Mouse (Mus musculus) neural tube, embryonic 12.5 days (tissue): ENCODE results near the gene Il1r1. TPM values are rescaled to one million over a fixed set of nuclear protein-coding genes. Genes with fewer than 3 reads are reported as not detected.
"Not testable (repeated sequence)": the region's sequence is repeated elsewhere in the genome, so short reads cannot be mapped to it uniquely, and the experiment has no call there.

ENCODE experiments used
- ATAC-seq: fragments of 200-750 bp; cut with Nextera tagmentation; 2 replicates; pipeline ENCODE4 v1.8.0; 2017; ENCODE audit warnings: low read depth, mild to moderate bottlenecking, moderate TSS enrichment, moderate library complexity; ENCODE audit not compliant: low FRiP score
- H3K27ac ChIP-seq: fragments of 300-500 bp; sonication (generic); 2 replicates; pipeline ENCODE4 v1.5.1; 2016
- H3K27me3 ChIP-seq: fragments of 300-500 bp; sonication (generic); replicated peaks from 2 replicates; pipeline ENCODE4 v1.6.1; 2016; ENCODE audit warnings: mild to moderate bottlenecking
- H3K36me3 ChIP-seq: fragments of 300-500 bp; sonication (generic); 2 replicates; pipeline ENCODE4 v1.6.1; 2016; ENCODE audit warnings: mild to moderate bottlenecking
- H3K4me1 ChIP-seq: fragments of 300-500 bp; sonication (generic); 2 replicates; pipeline ENCODE4 v1.6.1; 2016
- H3K4me2 ChIP-seq: fragments of 300-500 bp; sonication (generic); replicated peaks from 2 replicates; pipeline ENCODE4 v1.6.1; 2016; ENCODE audit warnings: mild to moderate bottlenecking
- H3K4me3 ChIP-seq: fragments of 300-500 bp; sonication (generic); 2 replicates; pipeline ENCODE4 v1.5.1; 2016
- H3K9ac ChIP-seq: fragments of 300-500 bp; sonication (generic); 2 replicates; pipeline ENCODE4 v1.6.1; 2016; ENCODE audit warnings: mild to moderate bottlenecking
- H3K9me3 ChIP-seq: fragments of 300-500 bp; sonication (generic); 2 replicates; pipeline ENCODE4 v1.6.1; 2016; ENCODE audit warnings: mild to moderate bottlenecking
- WGBS: fragments of 180-500 bp; shearing (Covaris S2); methylation state at CpG from one replicate; pipeline ENCODE4 v1.1.7; 2016; 5-methylcytosine and 5-hydroxymethylcytosine counted together
- polyA plus RNA-seq: library from polyadenylated mRNA; unstranded; fragments of >200 nt; fragmentation: Nextera tagmentation; extraction: Ambion mirVana; gene quantifications from 2 replicates; pipeline ENCODE4 v1.2.1, GENCODE M21; 2016

Gene Il1r1
- polyA plus RNA-seq, 1 experiment from 2014 or later, result 0.66 TPM

DNA sequence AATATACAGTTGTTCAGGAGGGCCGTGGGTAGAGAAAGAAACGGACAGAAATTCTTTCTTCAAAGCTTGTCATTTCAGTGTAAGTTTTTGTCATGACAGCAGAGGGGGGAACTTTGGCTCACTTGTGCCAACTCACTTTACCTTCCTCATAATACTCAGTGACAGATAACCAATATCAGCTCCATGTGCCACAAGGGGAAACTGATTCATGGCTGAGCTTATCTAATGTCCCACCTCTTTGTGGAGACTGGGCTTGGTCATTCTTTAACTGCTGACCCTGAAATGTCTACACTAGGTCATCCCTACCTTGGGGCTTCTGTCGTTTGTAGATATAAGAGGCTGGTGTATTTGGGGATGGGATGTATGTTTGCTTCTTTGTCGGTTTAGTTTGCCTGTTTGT is 53.1 kb downstream of the Il1r1 start:
- 92% methylated on average over 4 of the region's 4 CpGs for WGBS
- Histone ChIP-seq H3K4me3 (no peak overlapping the region), H3K9me3 (no peaks in the 10 kb centered on the region), H3K27me3 (no peaks in the 10 kb centered on the region), H3K4me1 (no peaks in the 10 kb centered on the region), H3K27ac (no peak overlapping the region), H3K4me2 (no peak overlapping the region), H3K9ac (no peak overlapping the region), H3K36me3 (no peaks in the 10 kb centered on the region)
- no peak for ATAC-seq

DNA sequence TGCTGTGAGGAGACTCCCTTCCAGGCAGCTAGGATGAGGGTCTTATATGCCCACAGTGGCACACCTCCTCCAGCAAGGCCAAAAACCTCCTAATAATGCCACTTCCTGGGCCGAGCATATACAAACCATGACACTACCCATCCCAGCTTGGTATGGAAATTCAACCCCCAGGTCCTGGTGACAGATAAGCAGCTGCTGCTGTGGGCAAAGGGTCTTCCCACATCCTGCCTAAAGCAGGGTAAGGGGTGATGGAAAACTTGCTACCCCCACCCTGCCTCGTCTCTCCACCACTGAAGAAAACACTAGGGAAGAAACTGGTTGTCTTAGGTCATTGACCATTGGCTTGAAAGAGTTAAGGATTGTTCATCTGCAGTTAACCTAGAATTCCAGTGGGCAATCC is 53.8 kb downstream of the Il1r1 start:
- Histone ChIP-seq H3K27me3 (no peaks in the 10 kb centered on the region), H3K4me1 (no peaks in the 10 kb centered on the region), H3K4me2 (no peak overlapping the region), H3K9me3 (no peaks in the 10 kb centered on the region), H3K4me3 (no peak overlapping the region), H3K27ac (no peak overlapping the region), H3K9ac (no peak overlapping the region), H3K36me3 (no peaks in the 10 kb centered on the region)
- no peak for ATAC-seq
- WGBS, result 94% methylated on average over 2 of the region's 2 CpGs

DNA sequence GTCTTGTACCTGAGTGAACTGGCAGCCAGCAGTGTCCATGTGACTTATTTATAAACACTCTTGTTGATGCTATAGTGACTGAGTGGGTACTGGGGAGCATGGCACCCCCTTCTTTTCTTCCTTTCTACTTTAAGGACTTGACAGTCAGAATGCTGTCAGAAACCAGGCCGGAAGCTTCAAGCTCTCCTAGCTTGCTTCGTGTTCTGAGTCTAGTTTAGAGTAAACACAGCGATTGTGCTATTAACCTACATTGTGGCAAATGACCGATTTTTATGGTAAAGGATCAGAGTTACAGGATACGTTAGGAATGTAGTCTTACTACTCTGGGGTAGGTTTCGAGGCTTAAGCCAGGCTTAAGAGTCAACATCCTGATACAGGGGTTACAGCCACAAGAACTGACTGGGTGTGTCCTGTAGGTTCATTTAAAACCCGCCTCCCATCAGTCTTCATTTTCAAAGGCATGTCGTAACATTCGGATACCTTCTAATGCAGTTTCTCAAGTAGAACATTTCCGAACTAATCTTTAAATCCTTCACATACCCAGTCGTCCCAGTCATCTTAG is 54.4 kb downstream of the Il1r1 start:
- H3K27ac ChIP-seq, result no peak overlapping the region
- no peak for ATAC-seq
- WGBS, result 88% methylated on average over 11 of the region's 11 CpGs
- H3K9ac ChIP-seq, result no peak overlapping the region
- no peaks in the 10 kb centered on the region for H3K36me3 ChIP-seq
- no peaks in the 10 kb centered on the region for H3K9me3 ChIP-seq
- H3K4me3 ChIP-seq, result no peak overlapping the region
- H3K4me1 ChIP-seq, result no peaks in the 10 kb centered on the region
- no peak overlapping the region for H3K4me2 ChIP-seq
- H3K27me3 ChIP-seq, result no peaks in the 10 kb centered on the region

DNA sequence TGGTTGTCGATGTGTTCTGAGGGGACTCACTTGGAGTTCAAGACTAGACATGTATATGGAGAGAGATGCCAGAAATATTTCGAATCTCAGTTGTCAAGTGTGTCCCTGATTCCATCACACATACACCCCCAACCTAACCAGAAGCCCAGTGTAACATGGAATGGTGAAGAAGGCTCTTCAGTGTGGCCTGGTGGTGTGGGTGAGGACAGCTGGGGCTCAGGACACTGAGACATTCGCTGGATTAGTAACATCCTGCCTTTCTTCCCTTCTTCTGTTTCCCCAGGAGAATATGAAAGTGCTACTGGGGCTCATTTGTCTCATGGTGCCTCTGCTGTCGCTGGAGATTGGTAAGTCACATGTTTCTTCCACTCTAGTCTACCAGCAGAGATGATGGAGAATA is 57.1 kb downstream of the Il1r1 start:
- Histone ChIP-seq H3K4me1 (no peaks in the 10 kb centered on the region), H3K4me3 (no peak overlapping the region), H3K9me3 (no peaks in the 10 kb centered on the region), H3K27me3 (no peaks in the 10 kb centered on the region), H3K4me2 (no peak overlapping the region), H3K9ac (no peak overlapping the region), H3K36me3 (no peaks in the 10 kb centered on the region), H3K27ac (no peak overlapping the region)
- WGBS, result 88% methylated on average over 4 of the region's 4 CpGs
- ATAC-seq, result no peak

- 88% methylated on average over 3 of the region's 3 CpGs for WGBS
- Histone ChIP-seq H3K27ac (no peak overlapping the region), H3K36me3 (no peaks in the 10 kb centered on the region), H3K27me3 (no peaks in the 10 kb centered on the region), H3K4me2 (no peak overlapping the region), H3K4me3 (no peak overlapping the region), H3K9ac (no peak overlapping the region), H3K4me1 (no peaks in the 10 kb centered on the region), H3K9me3 (no peaks in the 10 kb centered on the region)
- ATAC-seq, result no peak
Measured at GRCm38 (mm10) chr1:40282394-40282793, 57.5 kb downstream of the Il1r1 start.

DNA sequence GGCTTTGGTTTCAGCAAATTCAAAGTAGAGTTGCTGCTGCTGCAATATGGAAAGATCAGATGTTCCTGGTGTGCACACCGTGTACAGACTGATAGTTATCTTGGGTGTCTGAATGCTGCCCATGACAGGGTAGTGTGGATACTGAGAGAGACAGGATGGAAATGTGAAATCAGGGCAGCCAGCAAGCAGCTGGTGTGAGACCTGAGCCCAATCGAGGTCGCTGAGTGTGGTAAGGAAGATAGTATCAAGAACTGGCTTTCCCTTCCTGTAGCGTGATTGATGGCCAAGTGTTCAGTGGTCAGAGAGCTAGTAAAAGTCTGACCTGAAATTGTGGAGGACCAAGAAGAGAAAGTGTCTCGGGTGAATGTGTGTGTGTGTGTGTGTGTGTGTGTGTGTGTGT is 59.1 kb downstream of the Il1r1 start:
- no peaks in the 10 kb centered on the region for H3K36me3 ChIP-seq
- no peak for ATAC-seq
- H3K27ac ChIP-seq, result no peak overlapping the region
- WGBS, result 83% methylated on average over 5 of the region's 5 CpGs
- H3K4me3 ChIP-seq, result no peak overlapping the region
- H3K4me2 ChIP-seq, result no peak overlapping the region
- no peak overlapping the region for H3K9ac ChIP-seq
- H3K27me3 ChIP-seq, result no peaks in the 10 kb centered on the region
- no peaks in the 10 kb centered on the region for H3K4me1 ChIP-seq
- H3K9me3 ChIP-seq, result no peaks in the 10 kb centered on the region

DNA sequence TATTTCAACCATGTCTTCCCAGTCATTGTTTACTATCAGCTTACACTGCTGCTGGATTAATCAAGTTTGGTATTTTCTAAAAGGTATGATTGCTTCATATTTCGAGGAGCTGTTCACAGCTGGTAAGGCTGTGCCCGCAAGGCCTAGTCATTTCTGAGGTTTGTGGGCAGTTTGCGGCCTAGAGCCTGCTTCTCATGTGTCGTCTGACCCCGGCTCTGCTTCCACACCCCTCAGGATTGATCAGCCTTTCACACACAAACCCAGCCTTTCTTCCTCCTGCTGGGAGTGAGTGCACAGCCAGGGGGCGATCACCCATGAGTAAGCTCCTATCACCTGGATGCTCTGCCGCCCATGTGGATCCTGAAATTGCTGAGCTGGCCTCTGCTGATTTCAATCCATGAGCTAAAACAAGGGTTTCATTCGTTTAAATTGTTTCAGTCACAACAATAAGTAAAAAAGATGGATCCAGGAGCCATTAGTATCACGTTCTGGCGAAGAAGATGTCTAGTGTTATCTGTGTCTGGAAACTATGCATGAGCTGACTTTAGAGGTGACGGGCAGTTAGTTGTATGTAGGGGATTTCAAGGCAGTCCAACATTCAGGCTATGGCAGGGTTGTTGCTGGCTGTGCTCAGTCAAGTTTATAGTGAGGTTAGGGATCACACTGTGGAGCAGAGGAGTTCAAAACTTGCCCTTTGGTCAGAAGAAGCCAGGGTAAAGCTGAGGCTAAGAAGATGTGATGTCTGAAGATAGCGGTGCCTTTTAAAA is 65.8 kb downstream of the Il1r1 start:
- H3K4me1 ChIP-seq, result no peaks in the 10 kb centered on the region
- H3K36me3 ChIP-seq, result no peaks in the 10 kb centered on the region
- H3K27ac ChIP-seq, result no peak overlapping the region
- H3K9me3 ChIP-seq, result no peaks in the 10 kb centered on the region
- WGBS, result 78% methylated on average over 12 of the region's 12 CpGs
- no peak for ATAC-seq
- no peak overlapping the region for H3K4me2 ChIP-seq
- no peak overlapping the region for H3K9ac ChIP-seq
- H3K27me3 ChIP-seq, result no peaks in the 10 kb centered on the region
- no peak overlapping the region for H3K4me3 ChIP-seq

DNA sequence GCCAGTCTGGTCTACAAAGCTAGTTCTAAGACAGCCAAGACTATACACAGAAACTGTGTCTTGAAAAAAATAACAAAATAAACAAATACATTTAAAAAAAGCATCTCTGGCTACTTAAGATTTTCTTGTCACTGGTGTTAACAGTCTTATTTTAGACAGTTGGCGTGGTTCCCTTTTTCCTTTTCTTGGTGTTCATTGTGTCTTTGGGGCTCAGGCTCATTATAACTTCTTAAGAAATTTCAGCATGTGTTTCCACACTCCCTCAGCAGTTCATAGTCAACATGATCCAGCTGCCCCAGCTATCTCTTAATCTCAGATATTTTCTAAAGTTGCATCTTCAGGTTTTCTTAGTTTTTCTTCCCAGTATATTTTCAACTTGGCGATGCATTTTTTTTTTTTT is 67.4 kb downstream of the Il1r1 start:
- no peak overlapping the region for H3K4me2 ChIP-seq
- no peak overlapping the region for H3K9ac ChIP-seq
- H3K27me3 ChIP-seq, result no peaks in the 10 kb centered on the region
- WGBS, result 94% methylated on average over 2 of the region's 2 CpGs
- no peak for ATAC-seq
- no peak overlapping the region for H3K4me3 ChIP-seq
- H3K4me1 ChIP-seq, result no peaks in the 10 kb centered on the region
- H3K36me3 ChIP-seq, result no peaks in the 10 kb centered on the region
- H3K27ac ChIP-seq, result no peak overlapping the region
- no peaks in the 10 kb centered on the region for H3K9me3 ChIP-seq

- no peaks in the 10 kb centered on the region for H3K36me3 ChIP-seq
- H3K9ac ChIP-seq, result no peak overlapping the region
- H3K4me3 ChIP-seq, result no peak overlapping the region
- no peaks in the 10 kb centered on the region for H3K9me3 ChIP-seq
- no peak overlapping the region for H3K27ac ChIP-seq
- no peaks in the 10 kb centered on the region for H3K27me3 ChIP-seq
- ATAC-seq, result no peak
- WGBS, result 94% methylated on average over 7 of the region's 7 CpGs
- H3K4me1 ChIP-seq, result no peaks in the 10 kb centered on the region
- no peak overlapping the region for H3K4me2 ChIP-seq
Measured at GRCm38 (mm10) chr1:40293891-40294290, 69.0 kb downstream of the Il1r1 start.

GRCm38 (mm10) chr1:40294824-40295223 is 69.9 kb downstream of the Il1r1 start:
- Histone ChIP-seq H3K27me3 (no peaks in the 10 kb centered on the region), H3K4me2 (no peak overlapping the region), H3K27ac (no peak overlapping the region), H3K9me3 (no peaks in the 10 kb centered on the region), H3K4me1 (no peaks in the 10 kb centered on the region), H3K36me3 (no peaks in the 10 kb centered on the region), H3K4me3 (no peak overlapping the region), H3K9ac (no peak overlapping the region)
- ATAC-seq, result no peak
- WGBS, result 85% methylated on average over 9 of the region's 9 CpGs

DNA sequence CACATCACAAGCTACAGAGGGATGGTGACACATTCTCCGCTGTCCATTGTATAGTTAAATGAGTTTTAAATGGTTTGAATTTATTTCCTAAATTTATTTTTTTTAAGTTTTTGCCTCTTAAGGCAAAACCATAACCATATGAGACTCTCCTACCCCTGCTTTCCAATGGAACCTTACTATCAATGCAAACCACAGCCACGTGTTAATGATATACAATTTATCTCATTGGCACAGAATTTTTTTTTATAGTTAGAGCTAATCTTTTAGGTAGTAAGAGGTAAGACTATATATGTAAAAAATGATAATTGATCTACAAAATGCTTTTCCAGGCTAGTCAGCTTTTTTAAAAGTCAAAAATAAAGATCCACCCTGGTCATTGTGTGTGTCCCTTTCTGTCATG is 73.2 kb downstream of the Il1r1 start:
- Histone ChIP-seq H3K4me3 (no peak overlapping the region), H3K4me1 (no peaks in the 10 kb centered on the region), H3K9me3 (no peaks in the 10 kb centered on the region), H3K27ac (no peak overlapping the region), H3K36me3 (no peaks in the 10 kb centered on the region), H3K4me2 (no peak overlapping the region), H3K9ac (no peak overlapping the region), H3K27me3 (no peaks in the 10 kb centered on the region)
- ATAC-seq, result no peak
- WGBS, result 88% methylated on average over 2 of the region's 2 CpGs

DNA sequence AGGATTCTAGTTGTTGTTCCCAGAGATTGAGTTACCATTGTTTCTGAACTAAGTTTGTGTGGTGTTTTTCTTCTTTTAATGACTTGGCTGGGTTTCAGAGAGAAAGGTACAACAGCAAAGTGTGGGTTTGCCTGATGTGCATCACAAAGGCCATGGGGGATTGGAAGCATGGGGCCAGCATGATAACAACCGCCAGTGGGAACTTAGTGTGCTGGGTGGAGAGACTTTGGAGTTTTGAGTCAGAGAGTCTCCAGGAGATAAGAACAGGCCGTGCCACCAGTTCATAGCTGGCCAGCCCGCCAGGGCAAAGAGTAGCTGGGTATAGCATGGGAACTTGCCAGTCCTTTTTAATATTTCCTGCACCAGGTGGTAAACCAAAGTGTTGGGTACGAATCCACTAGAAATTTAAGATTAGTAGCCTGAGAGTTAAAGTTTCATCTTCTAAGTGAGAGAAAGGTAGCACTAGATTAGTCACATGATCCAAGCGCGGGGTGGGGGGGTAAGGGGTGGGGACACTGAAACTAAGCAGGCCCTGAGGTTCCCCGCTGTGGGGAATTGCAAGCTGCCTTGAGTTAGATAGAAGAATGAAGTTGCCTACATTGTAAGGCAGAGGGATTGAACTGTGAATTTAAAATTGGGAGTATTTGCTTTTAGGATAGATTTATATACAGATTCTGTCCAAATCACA is 78.4 kb downstream of the Il1r1 start:
- no peaks in the 10 kb centered on the region for H3K4me1 ChIP-seq
- no peak overlapping the region for H3K4me2 ChIP-seq
- 65% methylated on average over 7 of the region's 7 CpGs for WGBS
- no peak overlapping the region for H3K27ac ChIP-seq
- no peaks in the 10 kb centered on the region for H3K36me3 ChIP-seq
- H3K4me3 ChIP-seq, result no peak overlapping the region
- no peaks in the 10 kb centered on the region for H3K9me3 ChIP-seq
- no peaks in the 10 kb centered on the region for H3K27me3 ChIP-seq
- ATAC-seq, result no peak
- no peak overlapping the region for H3K9ac ChIP-seq

- H3K4me1 ChIP-seq, H3K4me3 ChIP-seq, H3K36me3 ChIP-seq, H3K27me3 ChIP-seq, H3K4me2 ChIP-seq, H3K9ac ChIP-seq, ATAC-seq, H3K9me3 ChIP-seq, H3K27ac ChIP-seq: not testable (repeated sequence)
- 65% methylated on average over 4 of the region's 4 CpGs for WGBS
Measured at GRCm38 (mm10) chr1:40304321-40304720, 79.4 kb downstream of the Il1r1 start.
